Mouse (Mus musculus) liver, embryonic 11.5 days (tissue): ENCODE data around the gene Gm960. TPM values are rescaled to one million over a fixed set of nuclear protein-coding genes. Genes with fewer than 3 reads are reported as not detected.

ENCODE experiments used
- ATAC-seq: fragments of 200-750 bp; cut with Nextera tagmentation; replicated peaks from 2 replicates; pipeline ENCODE4 v1.8.0; 2017; ENCODE audit warnings: moderate number of reproducible peaks, mild to moderate bottlenecking, moderate TSS enrichment, moderate library complexity; ENCODE audit not compliant: low FRiP score
- DNase-seq: peaks from one replicate; pipeline ENCODE4 v3.0.0-alpha.2; 2017; ENCODE audit warnings: low spot score
- H3K27ac ChIP-seq: fragments of 300-500 bp; sonication (generic); 2 replicates; pipeline ENCODE4 v1.5.1; 2014; ENCODE audit warnings: mild to moderate bottlenecking, low read depth, low read length, control low read depth
- H3K27me3 ChIP-seq: fragments of 300-500 bp; sonication (generic); replicated peaks from 2 replicates; pipeline ENCODE4 v1.6.1; 2014; ENCODE audit warnings: low read length, mixed read lengths; ENCODE audit not compliant: control insufficient read depth, insufficient read depth
- H3K36me3 ChIP-seq: fragments of 300-500 bp; sonication (generic); 2 replicates; pipeline ENCODE4 v1.6.1; 2014; ENCODE audit warnings: mild to moderate bottlenecking, low read length, moderate library complexity, mixed read lengths; ENCODE audit not compliant: control insufficient read depth, insufficient read depth
- H3K4me1 ChIP-seq: fragments of 300-500 bp; sonication (generic); replicated peaks from 2 replicates; pipeline ENCODE4 v1.6.1; 2014; ENCODE audit warnings: low read length, mixed read lengths; ENCODE audit not compliant: control insufficient read depth, insufficient read depth
- H3K4me2 ChIP-seq: fragments of 300-500 bp; sonication (generic); 2 replicates; pipeline ENCODE4 v1.6.1; 2014; ENCODE audit warnings: mild to moderate bottlenecking, control low read depth, moderate library complexity
- H3K4me3 ChIP-seq: fragments of 300-500 bp; sonication (generic); 2 replicates; pipeline ENCODE4 v1.5.1; 2014; ENCODE audit warnings: low read depth, low read length, control low read depth
- H3K9ac ChIP-seq: fragments of 300-500 bp; sonication (generic); 2 replicates; pipeline ENCODE4 v1.6.1; 2014; ENCODE audit warnings: low read depth, low read length, control low read depth
- H3K9me3 ChIP-seq: fragments of 300-500 bp; sonication (generic); 2 replicates; pipeline ENCODE4 v1.6.1; 2016; ENCODE audit warnings: low read length, inconsistent platforms, mixed read lengths; ENCODE audit not compliant: control insufficient read depth
- WGBS: fragments of 180-500 bp; shearing (Covaris S2); extraction: QIAGEN DNeasy Blood & Tissue Kit; methylation state at CpG from one replicate; pipeline ENCODE4 v1.1.7; 2014; 5-methylcytosine and 5-hydroxymethylcytosine counted together
- polyA plus RNA-seq: library from polyadenylated mRNA; unstranded; fragments of >200 nt; fragmentation: Nextera tagmentation; extraction: Ambion mirVana; gene quantifications from 2 replicates; pipeline ENCODE4 v1.2.1, GENCODE M21; 2014

Gm960 gene
- polyA plus RNA-seq, 1 experiment from 2014 or later, result 2.0 TPM

GRCm38 (mm10) chr19:4605654-4606053, 92.8 kb downstream of the Gm960 start:
- 77% methylated on average over 4 of the region's 4 CpGs for WGBS
- no peak overlapping the region for H3K4me2 ChIP-seq
- H3K27ac ChIP-seq, result no peak overlapping the region
- DNase-seq, result no peak
- H3K27me3 ChIP-seq, result no peaks in the 10 kb centered on the region
- no peaks in the 10 kb centered on the region for H3K36me3 ChIP-seq
- H3K9me3 ChIP-seq, result no peaks in the 10 kb centered on the region
- H3K9ac ChIP-seq, result no peak overlapping the region
- no peak overlapping the region for H3K4me3 ChIP-seq
- H3K4me1 ChIP-seq, result peaks cover 14% of the 10 kb centered on the region
- ATAC-seq, result 0 out of 2 replicates have a peak, but pooled peaks have one; percentile 25

GRCm38 (mm10) chr19:4603801-4604723, 94.4 kb downstream of the Gm960 start:
- Histone ChIP-seq H3K36me3 (no peaks in the 10 kb centered on the region), H3K27me3 (no peaks in the 10 kb centered on the region), H3K4me1 (peaks cover 14% of the 10 kb centered on the region), H3K4me2 (no peak overlapping the region), H3K9me3 (no peaks in the 10 kb centered on the region), H3K27ac (no peak overlapping the region), H3K9ac (no peak overlapping the region), H3K4me3 (no peak overlapping the region)
- DNase-seq, result no peak
- 37% methylated on average over 24 of the region's 24 CpGs for WGBS
- peak; percentile 54 for ATAC-seq

DNA sequence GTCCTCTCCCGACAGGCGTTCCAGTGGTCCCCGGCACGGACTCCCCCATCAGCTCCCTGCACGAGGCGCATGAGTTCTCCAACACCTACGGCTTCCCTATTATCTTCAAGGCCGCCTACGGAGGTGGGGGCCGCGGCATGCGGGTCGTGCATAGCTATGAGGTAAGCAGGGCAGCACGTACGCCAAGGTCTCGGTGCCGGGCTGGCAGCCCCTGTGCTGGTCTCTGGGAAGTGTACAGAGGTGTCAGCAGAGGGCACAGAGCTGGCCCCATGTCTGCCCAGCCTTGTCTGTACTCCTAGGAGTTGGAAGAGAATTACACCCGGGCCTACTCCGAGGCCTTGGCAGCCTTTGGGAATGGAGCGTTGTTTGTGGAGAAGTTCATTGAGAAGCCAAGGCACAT, 96.0 kb downstream of the Gm960 start:
- WGBS, result 87% methylated on average over 20 of the region's 20 CpGs

GRCm38 (mm10) chr19:4596071-4596470, 102.4 kb downstream of the Gm960 start:
- H3K4me3 ChIP-seq, result no peak overlapping the region
- no peak overlapping the region for H3K27ac ChIP-seq
- no peaks in the 10 kb centered on the region for H3K27me3 ChIP-seq
- no peaks in the 10 kb centered on the region for H3K36me3 ChIP-seq
- no peak for DNase-seq
- no peaks in the 10 kb centered on the region for H3K9me3 ChIP-seq
- 64% methylated on average over 2 of the region's 2 CpGs for WGBS
- no peaks in the 10 kb centered on the region for H3K4me1 ChIP-seq
- no peak for ATAC-seq
- H3K4me2 ChIP-seq, result no peak overlapping the region
- H3K9ac ChIP-seq, result no peak overlapping the region

More for the DNA sequence above, 96.0 kb downstream of the Gm960 start:
- Histone ChIP-seq H3K4me1 (peaks cover 14% of the 10 kb centered on the region), H3K27me3 (no peaks in the 10 kb centered on the region), H3K4me2 (no peak overlapping the region), H3K27ac (no peak overlapping the region), H3K4me3 (no peak overlapping the region), H3K9ac (no peak overlapping the region), H3K9me3 (no peaks in the 10 kb centered on the region), H3K36me3 (no peaks in the 10 kb centered on the region)
- ATAC-seq, result no peak
- no peak for DNase-seq

- H3K4me1 ChIP-seq, result no peaks in the 10 kb centered on the region
- no peak overlapping the region for H3K27ac ChIP-seq
- H3K9me3 ChIP-seq, result no peaks in the 10 kb centered on the region
- DNase-seq (no peak), ATAC-seq (no peak)
- H3K36me3 ChIP-seq, result no peaks in the 10 kb centered on the region
- WGBS, result 48% methylated on average over 7 of the region's 7 CpGs
- H3K27me3 ChIP-seq, result 0 out of 2 replicates have a peak, but pooled peaks cover 3% of the 10 kb centered on the region
- H3K4me2 ChIP-seq, result no peak overlapping the region
- no peak overlapping the region for H3K4me3 ChIP-seq
- no peak overlapping the region for H3K9ac ChIP-seq
These were observed 104.5 kb downstream of the Gm960 start for GRCm38 (mm10) chr19:4593792-4594522.

DNA sequence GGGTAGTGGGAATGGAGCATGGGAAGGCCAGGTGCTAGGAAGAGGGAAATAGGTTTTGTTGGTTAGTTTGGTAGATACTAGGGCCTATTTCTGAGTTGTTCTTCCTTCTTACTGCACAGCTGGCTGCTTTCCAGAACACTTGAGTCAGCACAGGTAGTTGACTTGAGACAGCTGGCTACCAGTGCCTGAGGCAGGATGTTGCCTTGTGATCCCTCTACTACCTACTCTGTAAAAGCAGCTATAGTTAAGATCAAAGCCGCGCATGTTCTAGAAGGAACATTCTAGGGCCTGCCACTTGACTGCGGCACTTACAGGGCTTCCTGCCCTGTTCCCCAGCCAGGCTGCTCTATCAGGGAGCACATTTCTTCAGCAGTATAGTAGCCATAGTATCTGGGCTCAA, 108.4 kb downstream of the Gm960 start:
- Histone ChIP-seq H3K27ac (no peak overlapping the region), H3K4me2 (no peak overlapping the region), H3K4me1 (no peaks in the 10 kb centered on the region), H3K4me3 (no peak overlapping the region), H3K9ac (no peak overlapping the region), H3K9me3 (no peaks in the 10 kb centered on the region), H3K27me3 (0 out of 2 replicates have a peak, but pooled peaks cover 3% of the 10 kb centered on the region), H3K36me3 (no peaks in the 10 kb centered on the region)
- DNase-seq (no peak), ATAC-seq (no peak)
- WGBS, result 85% methylated on average over 3 of the region's 3 CpGs

GRCm38 (mm10) chr19:4589081-4589480, 109.4 kb downstream of the Gm960 start:
- H3K9me3 ChIP-seq, result no peaks in the 10 kb centered on the region
- H3K9ac ChIP-seq, result no peak overlapping the region
- H3K36me3 ChIP-seq, result no peaks in the 10 kb centered on the region
- no peak overlapping the region for H3K27ac ChIP-seq
- H3K27me3 ChIP-seq, result 0 out of 2 replicates have a peak, but pooled peaks cover 3% of the 10 kb centered on the region
- no peaks in the 10 kb centered on the region for H3K4me1 ChIP-seq
- DNase-seq, result no peak
- H3K4me3 ChIP-seq, result no peak overlapping the region
- no peak overlapping the region for H3K4me2 ChIP-seq
- WGBS, result 61% methylated on average over 1 of the region's 1 CpGs
- no peak for ATAC-seq

DNA sequence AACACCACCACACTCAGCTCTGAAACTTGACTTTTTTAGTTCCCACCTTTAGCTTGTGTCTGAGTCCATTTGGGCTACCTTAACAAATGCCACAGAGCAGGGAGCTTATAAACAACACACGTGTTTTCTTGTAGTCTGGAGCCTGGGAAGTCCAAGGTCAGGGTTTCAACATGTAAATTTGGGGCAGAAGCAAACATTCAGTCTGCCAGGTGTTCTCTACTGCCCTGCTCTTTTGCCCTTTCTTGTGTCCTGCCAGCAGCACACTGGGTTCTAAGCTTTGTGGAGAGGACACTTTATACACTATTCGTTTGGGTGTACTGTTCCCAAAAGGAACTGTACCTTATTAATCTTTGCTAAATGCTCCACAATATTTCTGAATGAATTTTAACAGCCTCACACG, 110.0 kb downstream of the Gm960 start:
- no peak for ATAC-seq
- Histone ChIP-seq H3K36me3 (no peaks in the 10 kb centered on the region), H3K9me3 (no peaks in the 10 kb centered on the region), H3K9ac (no peak overlapping the region), H3K4me3 (no peak overlapping the region), H3K4me2 (no peak overlapping the region), H3K27me3 (0 out of 2 replicates have a peak, but pooled peaks cover 3% of the 10 kb centered on the region), H3K27ac (no peak overlapping the region), H3K4me1 (no peaks in the 10 kb centered on the region)
- no peak for DNase-seq
- WGBS, result 59% methylated on average over 3 of the region's 3 CpGs
